25 mouse cellular contexts compared by ENCODE assay signal in genomic region chr14:101616178-101616577, GRCm38 (mm10). TPM values are rescaled to one million over a fixed set of nuclear protein-coding genes. Genes with fewer than 3 reads are reported as not detected.
A peak's percentile ranks its signal among the peaks of the same experiment; 100 is the strongest.
DNase-seq lines count a peak whose midpoint lies in the region; ATAC-seq and TF ChIP-seq lines count a peak whose summit lies in the region.
"Had no signal": no experiment of that assay in that cellular context is flagged by ENCODE, and none has a peak within 500 bp of the region (broad histone marks: within the 10 kb centered on the region; RNA-seq: fewer than 3 reads in every experiment).

No protein-coding gene starts in this region.

- 84% methylated on average over 9 of the region's 9 CpGs for WGBS in midbrain, embryonic 13.5 days
- whole genome bisulfite sequencing in hindbrain, embryonic 14.5 days, result 78% methylated on average over 9 of the region's 9 CpGs

- TF ChIP-seq CTCF in CH12.LX (conservative IDR thresholded peaks at IDR 0.05 in 1 of 2, IDR thresholded peaks at IDR 0.05 in 1 of 2; ENCODE audit: low read depth in 2 of 2, low read length in 2 of 2) (no peak), MEL (IDR thresholded peaks at IDR 0.05 in 2 of 3, conservative IDR thresholded peaks at IDR 0.05 in 1 of 3; ENCODE audit: control insufficient read depth in 1 of 3, insufficient read depth in 1 of 3, low read depth in 2 of 3, low read length in 3 of 3, poor library complexity in 1 of 3, severe bottlenecking in 1 of 3) (no peak)

- no peak for TF ChIP-seq POLR2A in CH12.LX (IDR thresholded peaks at IDR 0.05; ENCODE audit: low read depth, low read length)
- TF ChIP-seq POLR2A in MEL (IDR thresholded peaks at IDR 0.05; ENCODE audit: control insufficient read depth in 1 of 2, insufficient read depth in 1 of 2, low read depth in 1 of 2, low read length in 2 of 2, poor library complexity in 1 of 2), result no peak

- H3K4me1 ChIP-seq in CH12.LX (ENCODE audit: control insufficient read depth in 1 of 2, insufficient read depth in 2 of 2), result peaks cover 0 to 12% of the 10 kb centered on the region in 2 experiments; a peak in 2 of 4 replicates
- H3K4me1 ChIP-seq in MEL (ENCODE audit: control insufficient read depth in 1 of 2, insufficient read depth in 2 of 2, low read length in 2 of 2), result no peaks in the 10 kb centered on the region
- 0 out of 2 replicates have a peak, but pooled peaks cover 5% of the 10 kb centered on the region for H3K4me1 ChIP-seq in midbrain, embryonic 13.5 days (replicated peaks)
- no peaks in the 10 kb centered on the region for H3K4me1 ChIP-seq in hindbrain, embryonic 14.5 days (replicated peaks; ENCODE audit: control insufficient read depth, insufficient read depth, low read length)
- H3K4me1 ChIP-seq: embryonic facial prominence, embryonic 10.5 days; embryonic facial prominence, embryonic 13.5 days; forebrain, embryonic 12.5 days; forebrain, embryonic 15.5 days; hindbrain, embryonic 15.5 days had no signal

- H3K4me3 ChIP-seq in CH12.LX (replicated peaks in 1 of 3; ENCODE audit: low read depth in 2 of 3, low read length in 2 of 3, poor library complexity in 1 of 3), result no peak overlapping the region
- no peak overlapping the region for H3K4me3 ChIP-seq in MEL (ENCODE audit: control insufficient read depth in 1 of 2, insufficient read depth in 1 of 2, low read depth in 2 of 2, low read length in 2 of 2)
- H3K4me3 ChIP-seq in midbrain, embryonic 13.5 days (replicated peaks), result no peak overlapping the region
- H3K4me3 ChIP-seq in hindbrain, embryonic 14.5 days (replicated peaks; ENCODE audit: low read length), result no peak overlapping the region
- H3K4me3 ChIP-seq: embryonic facial prominence, embryonic 10.5 days; embryonic facial prominence, embryonic 13.5 days; erythroblast, embryonic 14.5 days; forebrain, embryonic 12.5 days; forebrain, embryonic 15.5 days; hindbrain, embryonic 15.5 days had no signal

- DNase-seq in CH12.LX (ENCODE audit: extremely low read depth), result no peak
- peak; percentile 9 for DNase-seq in MEL (ENCODE audit: low read depth, low spot score)
- no peak for DNase-seq in left cerebral cortex, adult 8-10 months (ENCODE audit: low spot score in 2 of 2)
- no peak for DNase-seq in hindbrain, embryonic 14.5 days (ENCODE audit: low spot score)
- DNase-seq: adrenal gland, adult 2 months; adrenal gland, postnatal 14 days; cerebellum, adult 11 months; cerebellum, adult 2 months; cerebellum, adult 9-11 months; cerebellum, postnatal 25 days; embryo, embryonic 11 days; gastrocnemius, postnatal 25 days; heart, postnatal 36 days had no signal

- TF ChIP-seq EP300 in CH12.LX (IDR thresholded peaks at IDR 0.05; ENCODE audit: low read length) (no peak), MEL (IDR thresholded peaks at IDR 0.05; ENCODE audit: low read depth in 1 of 2, low read length in 2 of 2) (no peak)

- H3K4me2 ChIP-seq in CH12.LX (ENCODE audit: insufficient read depth, low read depth, poor library complexity, severe bottlenecking), result peak overlapping the region; percentile 17; the same call in 1 of the 2 replicates
- H3K4me2 ChIP-seq in midbrain, embryonic 13.5 days (replicated peaks), result no peak overlapping the region
- no peak overlapping the region for H3K4me2 ChIP-seq in hindbrain, embryonic 14.5 days (replicated peaks)
- H3K4me2 ChIP-seq: embryonic facial prominence, embryonic 13.5 days; forebrain, embryonic 12.5 days; forebrain, embryonic 15.5 days; heart, embryonic 11.5 days; hindbrain, embryonic 15.5 days had no signal

- H3K27ac ChIP-seq in CH12.LX (ENCODE audit: insufficient read depth, low read depth) (no peak overlapping the region), MEL (ENCODE audit: control insufficient read depth, low read depth, low read length) (no peak overlapping the region)
- H3K27ac ChIP-seq in midbrain, embryonic 13.5 days, result no peak overlapping the region
- H3K27ac ChIP-seq in hindbrain, embryonic 14.5 days, result no peak overlapping the region
- H3K27ac ChIP-seq: embryonic facial prominence, embryonic 10.5 days; embryonic facial prominence, embryonic 13.5 days; forebrain, embryonic 12.5 days; forebrain, embryonic 15.5 days; hindbrain, embryonic 15.5 days had no signal

- in situ Hi-C loops in CH12.LX (cut with MboI; ENCODE audit: low pct_ligation_motif_present, low pct_unique_long_range_greater_than_20kb, low sequenced_read_pairs), result no loop called here

- ATAC-seq in hematopoietic stem cell, adult 5-6 weeks (replicated peaks in 1 of 2; ENCODE audit: insufficient read depth in 1 of 2, low FRiP score in 2 of 2, low TSS enrichment in 1 of 2, low read depth in 1 of 2, poor library complexity in 2 of 2, severe bottlenecking in 2 of 2), result peak; percentile 62 to 72; a peak in 2 of 4 replicates
- ATAC-seq in midbrain, embryonic 13.5 days, result no peak
- ATAC-seq in hindbrain, embryonic 14.5 days (ENCODE audit: low FRiP score), result no peak
- ATAC-seq: CD4-positive, CD25-positive, alpha-beta regulatory T cell, adult 4 months; forebrain, embryonic 15.5 days; intestine, postnatal 0 days; Patski had no signal

- H3K79me2 ChIP-seq in CH12.LX (replicated peaks; ENCODE audit: control insufficient read depth, extremely low read depth, insufficient read depth, poor library complexity, severe bottlenecking) (no peaks in the 10 kb centered on the region), MEL (ENCODE audit: control insufficient read depth, insufficient read depth, low read length, poor library complexity) (no peaks in the 10 kb centered on the region)

- H3K36me3 ChIP-seq in CH12.LX (replicated peaks in 1 of 2; ENCODE audit: control insufficient read depth in 1 of 2, insufficient read depth in 1 of 2, low read length in 1 of 2) (no peaks in the 10 kb centered on the region), MEL (ENCODE audit: control insufficient read depth in 1 of 2, insufficient read depth in 2 of 2, low read length in 2 of 2) (no peaks in the 10 kb centered on the region)
- no peaks in the 10 kb centered on the region for H3K36me3 ChIP-seq in midbrain, embryonic 13.5 days
- no peaks in the 10 kb centered on the region for H3K36me3 ChIP-seq in hindbrain, embryonic 14.5 days (replicated peaks; ENCODE audit: control insufficient read depth, insufficient read depth)
- H3K36me3 ChIP-seq: embryonic facial prominence, embryonic 10.5 days; embryonic facial prominence, embryonic 13.5 days; forebrain, embryonic 12.5 days; forebrain, embryonic 15.5 days; hindbrain, embryonic 15.5 days had no signal

- H3K27me3 ChIP-seq in CH12.LX (replicated peaks), result no peaks in the 10 kb centered on the region
- no peaks in the 10 kb centered on the region for H3K27me3 ChIP-seq in MEL (ENCODE audit: control insufficient read depth in 1 of 2, insufficient read depth in 2 of 2, low read length in 2 of 2)
- H3K27me3 ChIP-seq in midbrain, embryonic 13.5 days, result no peaks in the 10 kb centered on the region
- H3K27me3 ChIP-seq in hindbrain, embryonic 14.5 days (ENCODE audit: control insufficient read depth, insufficient read depth, low read length), result no peaks in the 10 kb centered on the region
- H3K27me3 ChIP-seq: embryonic facial prominence, embryonic 13.5 days; forebrain, embryonic 12.5 days; forebrain, embryonic 15.5 days; hindbrain, embryonic 15.5 days; Patski had no signal

- TF ChIP-seq RAD21 in CH12.LX (IDR thresholded peaks at IDR 0.05; ENCODE audit: low read depth, low read length) (no peak), MEL (IDR thresholded peaks at IDR 0.05; ENCODE audit: low read depth, low read length) (no peak)

- dilution Hi-C loops in CH12.LX (cut with MboI; ENCODE audit: extremely low pct_ligation_motif_present, extremely low pct_unique_long_range_greater_than_20kb, low sequenced_read_pairs), result no loop called here

- H3K9me3 ChIP-seq in CH12.LX (replicated peaks; ENCODE audit: low read length) (no peaks in the 10 kb centered on the region), MEL (replicated peaks; ENCODE audit: insufficient read depth, low read length) (no peaks in the 10 kb centered on the region)
- H3K9me3 ChIP-seq in midbrain, embryonic 13.5 days, result no peaks in the 10 kb centered on the region
- H3K9me3 ChIP-seq in hindbrain, embryonic 14.5 days (ENCODE audit: control insufficient read depth, low read length), result no peaks in the 10 kb centered on the region
- H3K9me3 ChIP-seq: embryonic facial prominence, embryonic 10.5 days; embryonic facial prominence, embryonic 13.5 days; forebrain, embryonic 12.5 days; forebrain, embryonic 15.5 days; hindbrain, embryonic 15.5 days had no signal

- H3K9ac ChIP-seq in CH12.LX (ENCODE audit: insufficient read depth, low read depth) (no peak overlapping the region), MEL (ENCODE audit: control insufficient read depth, low read depth, low read length, poor library complexity, severe bottlenecking) (no peak overlapping the region)
- H3K9ac ChIP-seq in midbrain, embryonic 13.5 days (replicated peaks), result no peak overlapping the region
- no peak overlapping the region for H3K9ac ChIP-seq in hindbrain, embryonic 14.5 days
- H3K9ac ChIP-seq: embryonic facial prominence, embryonic 13.5 days; forebrain, embryonic 12.5 days; forebrain, embryonic 15.5 days; hindbrain, embryonic 15.5 days had no signal

RNA-seq across cellular contexts. Expression of gene Tbc1d4, which starts 7.2 kb away (rescaled TPM):
- total RNA-seq in CH12.LX (2012; rRNA removed) (18.5 and 20.6 TPM in 2 replicates), CH12.LX (2014; rRNA removed) (72.9 and 76.5 TPM in 2 replicates), MEL (2012; rRNA removed) (not detected in 2 replicates)
- polyA plus RNA-seq in CH12.LX (2012; ENCODE audit: insufficient read length, low read depth) (64.3 and 71.0 TPM in 2 replicates), MEL (2012; ENCODE audit: insufficient read depth in 1 of 2, insufficient read length in 2 of 2, low read depth in 1 of 2, low replicate concordance in 2 of 2, missing spikeins in 1 of 2) (not detected)
- total RNA-seq in hematopoietic stem cell, adult 5-6 weeks (2017), result 23.2 and 24.1 TPM in 2 replicates
- 6.5 and 7.0 TPM in 2 replicates for polyA plus RNA-seq in midbrain, embryonic 13.5 days (2015; fragmentation: Nextera tagmentation; extraction: Ambion mirVana)
- 10 to 100 TPM; 11.3 to 13.9 (median 11.7) TPM for total RNA-seq in left cerebral cortex, adult 8-10 months (2022)
- polyA plus RNA-seq in hindbrain, embryonic 14.5 days (2014; fragmentation: Nextera tagmentation; extraction: Ambion mirVana), result 5.9 and 8.7 TPM in 2 replicates

RNA-seq across cellular contexts. Expression of gene Commd6, which starts 24.3 kb away (rescaled TPM):
- total RNA-seq in CH12.LX (2012; rRNA removed), result 53.0 and 56.6 TPM in 2 replicates
- total RNA-seq in CH12.LX (2014; rRNA removed), result 125 and 128 TPM in 2 replicates
- 59.8 and 75.4 TPM in 2 replicates for polyA plus RNA-seq in CH12.LX (2012; ENCODE audit: insufficient read length, low read depth)
- total RNA-seq in MEL (2012; rRNA removed), result 51.7 and 61.2 TPM in 2 replicates
- 10 to 100 TPM in 1 of 2 experiments, not detected in 1; 57.3 TPM for polyA plus RNA-seq in MEL (2012; ENCODE audit: insufficient read depth in 1 of 2, insufficient read length in 2 of 2, low read depth in 1 of 2, low replicate concordance in 2 of 2, missing spikeins in 1 of 2)
- total RNA-seq in hematopoietic stem cell, adult 5-6 weeks (2017), result 29.4 and 43.9 TPM in 2 replicates
- 102 and 107 TPM in 2 replicates for polyA plus RNA-seq in midbrain, embryonic 13.5 days (2015; fragmentation: Nextera tagmentation; extraction: Ambion mirVana)
- 10 to 100 TPM; 54.0 to 59.9 (median 57.5) TPM for total RNA-seq in left cerebral cortex, adult 8-10 months (2022)
- 86.5 and 91.9 TPM in 2 replicates for polyA plus RNA-seq in hindbrain, embryonic 14.5 days (2014; fragmentation: Nextera tagmentation; extraction: Ambion mirVana)

RNA-seq across cellular contexts. Expression of gene Uchl3, which starts 37.6 kb away (rescaled TPM):
- total RNA-seq in CH12.LX (2012; rRNA removed), result 101 and 114 TPM in 2 replicates
- total RNA-seq in CH12.LX (2014; rRNA removed), result 326 and 362 TPM in 2 replicates
- 165 and 169 TPM in 2 replicates for polyA plus RNA-seq in CH12.LX (2012; ENCODE audit: insufficient read length, low read depth)
- 59.1 and 63.4 TPM in 2 replicates for total RNA-seq in MEL (2012; rRNA removed)
- 10 to 100 TPM in 1 of 2 experiments, not detected in 1; 57.8 TPM for polyA plus RNA-seq in MEL (2012; ENCODE audit: insufficient read depth in 1 of 2, insufficient read length in 2 of 2, low read depth in 1 of 2, low replicate concordance in 2 of 2, missing spikeins in 1 of 2)
- total RNA-seq in hematopoietic stem cell, adult 5-6 weeks (2017), result 57.5 and 59.2 TPM in 2 replicates
- 234 and 260 TPM in 2 replicates for polyA plus RNA-seq in midbrain, embryonic 13.5 days (2015; fragmentation: Nextera tagmentation; extraction: Ambion mirVana)
- total RNA-seq in left cerebral cortex, adult 8-10 months (2022), result 10 to 100 TPM; 36.6 to 42.0 (median 40.3) TPM
- 277 and 278 TPM in 2 replicates for polyA plus RNA-seq in hindbrain, embryonic 14.5 days (2014; fragmentation: Nextera tagmentation; extraction: Ambion mirVana)

Comparison
In these comparisons a context has a peak if more than half of its experiments do, and no peak if none do; other contexts are left out.
1. ATAC-seq: peak in hematopoietic stem cell, adult 5-6 weeks (2 of 2); none in midbrain, embryonic 13.5 days (single experiment) and hindbrain, embryonic 14.5 days (single experiment).
2. RNA of gene Tbc1d4, which starts 7.2 kb away (total RNA-seq): 18.5 to 76.5 TPM in CH12.LX, 23.2 to 24.1 TPM in hematopoietic stem cell, adult 5-6 weeks and 11.3 to 13.9 TPM in left cerebral cortex, adult 8-10 months; not detected in MEL; every median in the first group is over 10 times any median in the second.